Mouse (Mus musculus) erythroblast, embryonic 14.5 days (primary cell): ENCODE results near the gene Cmip.

ENCODE experiments used
- GATA1 ChIP-seq: IDR thresholded peaks from 2 replicates; pipeline ENCODE4 v1.6.1; 2012; ENCODE audit warnings: low read length, inconsistent platforms, mixed read lengths
- TAL1 ChIP-seq: IDR thresholded peaks from 3 replicates; pipeline ENCODE4 v1.6.1; 2012; ENCODE audit warnings: low read length, inconsistent platforms, mixed read lengths

DNA sequence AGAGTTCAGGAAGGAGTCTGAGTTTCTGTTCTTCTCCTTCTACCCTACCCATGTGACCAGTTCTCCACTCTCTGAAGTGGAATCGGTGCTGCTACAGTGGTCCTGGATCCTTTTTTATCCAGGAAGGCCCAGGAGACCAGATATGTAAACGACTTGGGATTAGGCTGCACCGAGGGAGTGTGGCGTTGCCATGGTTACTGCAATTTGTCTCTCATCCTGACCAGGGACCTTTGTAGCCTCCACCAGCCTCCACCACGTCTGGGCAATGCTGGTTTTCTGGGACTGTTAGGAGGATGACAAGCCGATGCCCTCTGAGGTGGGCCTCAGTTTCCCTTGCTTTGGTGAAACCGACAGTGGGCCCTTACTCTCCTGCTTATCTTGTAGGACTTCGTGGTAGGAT is 35.4 kb downstream of the Cmip start:
- no peak for TF ChIP-seq GATA1
- TF ChIP-seq TAL1, result no peak
